Mouse (Mus musculus) lung, embryonic 16.5 days (tissue): ENCODE data around the gene Arfip1. TPM values are rescaled to one million over a fixed set of nuclear protein-coding genes. Genes with fewer than 3 reads are reported as not detected.
A peak's percentile ranks its signal among the peaks of the same experiment; 100 is the strongest.

Experiments
- ATAC-seq: fragments of 200-750 bp; cut with Nextera tagmentation; 2 replicates; pipeline ENCODE4 v1.8.0; 2017; ENCODE audit warnings: low read depth, mild to moderate bottlenecking, moderate library complexity
- H3K27ac ChIP-seq: fragments of 300-500 bp; sonication (generic); 2 replicates; pipeline ENCODE4 v1.5.1; 2014; ENCODE audit warnings: mild to moderate bottlenecking, control low read depth, low read length
- H3K27me3 ChIP-seq: fragments of 300-500 bp; sonication (generic); 2 replicates; pipeline ENCODE4 v1.6.1; 2014; ENCODE audit warnings: low read depth, low read length, mixed read lengths; ENCODE audit not compliant: control insufficient read depth, insufficient read depth
- H3K36me3 ChIP-seq: fragments of 300-500 bp; sonication (generic); 2 replicates; pipeline ENCODE4 v1.6.1; 2014; ENCODE audit warnings: low read length; ENCODE audit not compliant: control insufficient read depth, insufficient read depth
- H3K4me1 ChIP-seq: fragments of 300-500 bp; sonication (generic); replicated peaks from 2 replicates; pipeline ENCODE4 v1.6.1; 2014; ENCODE audit warnings: low read length, mixed read lengths; ENCODE audit not compliant: control insufficient read depth, insufficient read depth
- H3K4me2 ChIP-seq: fragments of 300-500 bp; sonication (generic); 2 replicates; pipeline ENCODE4 v1.6.1; 2014; ENCODE audit warnings: low read depth, low read length, control low read depth
- H3K4me3 ChIP-seq: fragments of 300-500 bp; sonication (generic); 2 replicates; pipeline ENCODE4 v1.5.1; 2014; ENCODE audit warnings: mild to moderate bottlenecking, low read length, control low read depth
- H3K9ac ChIP-seq: fragments of 300-500 bp; sonication (generic); 2 replicates; pipeline ENCODE4 v1.6.1; 2014; ENCODE audit warnings: low read length, control low read depth
- H3K9me3 ChIP-seq: fragments of 300-500 bp; sonication (generic); 2 replicates; pipeline ENCODE4 v1.6.1; 2016; ENCODE audit warnings: low read length; ENCODE audit not compliant: control insufficient read depth
- WGBS: fragments of 180-500 bp; shearing (Covaris S2); extraction: QIAGEN DNeasy Blood & Tissue Kit; methylation state at CpG from one replicate; pipeline ENCODE4 v1.1.7; 2014; 5-methylcytosine and 5-hydroxymethylcytosine counted together
- polyA plus RNA-seq: library from polyadenylated mRNA; unstranded; fragments of >200 nt; fragmentation: Nextera tagmentation; extraction: Ambion mirVana; gene quantifications from 2 replicates; pipeline ENCODE4 v1.2.1, GENCODE M21; 2015

The Arfip1 gene
- polyA plus RNA-seq, 1 experiment from 2014 or later: 65.6 TPM

- H3K9ac ChIP-seq: peak overlapping the region; percentile 31; the same call in 1 of the 2 replicates
- 9% methylated on average over 12 of the region's 12 CpGs for WGBS
- H3K9me3 ChIP-seq: no peaks in the 10 kb centered on the region
- peaks cover 20% of the 10 kb centered on the region for H3K4me1 ChIP-seq
- peak overlapping the region; percentile 16; the same call in 1 of the 2 replicates for H3K4me2 ChIP-seq
- ATAC-seq: peak; percentile 78
- H3K27ac ChIP-seq: peak overlapping the region; percentile 47
- no peaks in the 10 kb centered on the region for H3K27me3 ChIP-seq
- H3K4me3 ChIP-seq: no peak overlapping the region
- H3K36me3 ChIP-seq: no peaks in the 10 kb centered on the region
Measured at GRCm38 (mm10) chr3:84460952-84461351, 121.5 kb downstream of the Arfip1 start.

DNA sequence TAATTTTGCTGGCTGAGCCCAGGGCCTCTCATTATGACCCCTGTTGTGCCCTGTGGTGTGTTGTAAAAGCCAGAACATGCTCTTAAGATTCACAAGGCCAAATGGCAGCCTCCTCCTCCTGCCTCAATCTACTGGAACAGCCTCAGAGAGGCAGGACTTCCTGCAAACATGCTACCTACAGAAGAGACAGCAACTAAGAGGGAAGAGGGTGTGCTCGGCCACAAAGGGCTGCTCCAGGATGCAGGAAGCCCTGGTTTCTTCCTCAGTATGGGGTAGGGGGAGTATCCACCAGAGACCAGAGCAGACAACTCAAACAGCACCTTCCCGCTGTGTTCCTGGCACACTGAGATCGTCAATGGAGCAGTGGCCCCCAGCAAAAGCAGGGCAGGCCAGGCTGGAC lies 121.9 kb downstream of the Arfip1 start:
- Histone ChIP-seq H3K4me1 (peaks cover 24% of the 10 kb centered on the region), H3K4me2 (0 out of 2 replicates have a peak overlapping the region, but pooled peaks have one; percentile 16), H3K36me3 (no peaks in the 10 kb centered on the region), H3K27ac (peak overlapping the region; percentile 47), H3K4me3 (no peak overlapping the region), H3K9ac (peak overlapping the region; percentile 31; the same call in 1 of the 2 replicates), H3K9me3 (no peaks in the 10 kb centered on the region), H3K27me3 (no peaks in the 10 kb centered on the region)
- WGBS: 18% methylated on average over 3 of the region's 3 CpGs
- peak; percentile 48 for ATAC-seq

DNA sequence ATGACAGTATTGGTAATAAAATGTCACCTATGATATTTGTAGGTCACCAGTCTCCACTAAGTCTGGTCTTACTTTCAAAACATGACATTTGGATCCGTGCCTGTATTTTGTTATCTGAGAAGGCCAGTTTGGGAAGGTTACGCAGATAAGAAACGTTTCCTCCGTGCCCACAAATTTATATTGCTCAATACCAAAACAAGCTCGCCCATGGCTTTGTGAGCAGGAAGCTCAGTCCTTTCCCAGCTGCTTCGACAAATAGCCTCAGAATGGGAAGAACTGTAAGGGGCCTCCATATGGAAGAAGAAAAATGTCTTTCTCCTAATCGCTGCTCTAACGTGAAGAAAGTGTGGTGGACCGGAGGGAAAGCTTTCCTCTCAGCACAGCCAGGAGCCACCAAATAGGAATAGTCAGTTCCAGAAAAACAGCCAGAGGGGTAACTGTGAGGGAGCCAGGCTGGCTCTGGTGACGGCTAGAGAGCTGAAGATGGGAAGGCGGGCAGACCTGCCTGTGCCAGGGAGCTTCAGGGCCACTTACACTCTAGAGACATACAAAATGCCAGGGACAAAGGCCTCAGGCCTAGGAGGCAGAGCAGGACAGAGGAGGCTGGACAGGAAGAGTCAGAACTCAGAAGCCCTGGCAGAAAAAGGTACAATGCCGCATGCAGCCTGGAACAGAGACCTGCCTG lies 126.5 kb downstream of the Arfip1 start:
- H3K9ac ChIP-seq: no peak overlapping the region
- WGBS: 45% methylated on average over 12 of the region's 12 CpGs
- 0 out of 2 replicates have a peak, but pooled peaks have one; percentile 26 for ATAC-seq

DNA sequence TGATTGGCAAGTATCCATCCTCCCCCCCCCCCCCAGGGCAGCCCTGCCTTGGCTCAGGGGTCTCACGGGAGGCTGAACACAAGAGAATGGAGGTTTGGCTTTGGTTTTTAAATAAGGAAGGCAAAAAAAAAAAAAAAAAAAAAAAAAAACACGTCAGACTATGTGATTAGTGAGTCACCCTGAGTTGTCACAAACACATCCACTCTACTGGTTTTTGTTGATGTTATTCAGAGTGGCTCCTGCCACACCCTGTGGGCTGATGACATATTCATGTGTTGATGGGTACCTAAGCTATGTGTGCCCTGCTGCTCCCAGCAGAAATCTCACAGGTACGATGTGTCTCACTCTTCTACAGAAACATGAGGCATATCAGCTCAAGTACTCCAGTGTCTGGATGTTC lies 131.8 kb downstream of the Arfip1 start:
- H3K9me3 ChIP-seq: no peaks in the 10 kb centered on the region
- H3K4me3 ChIP-seq: no peak overlapping the region
- 59% methylated on average over 3 of the region's 3 CpGs for WGBS
- peaks cover 18% of the 10 kb centered on the region for H3K4me1 ChIP-seq
- no peak for ATAC-seq
- H3K36me3 ChIP-seq: peaks cover 4% of the 10 kb centered on the region
- no peak overlapping the region for H3K4me2 ChIP-seq
- no peak overlapping the region for H3K27ac ChIP-seq
- H3K9ac ChIP-seq: no peak overlapping the region
- H3K27me3 ChIP-seq: no peaks in the 10 kb centered on the region

More for the DNA sequence above, 126.5 kb downstream of the Arfip1 start:
- H3K4me2 ChIP-seq: no peak overlapping the region
- H3K36me3 ChIP-seq: no peaks in the 10 kb centered on the region; the same call in 1 of the 2 replicates
- H3K27me3 ChIP-seq: no peaks in the 10 kb centered on the region
- peaks cover 16% of the 10 kb centered on the region for H3K4me1 ChIP-seq
- no peak overlapping the region for H3K4me3 ChIP-seq
- H3K9me3 ChIP-seq: no peaks in the 10 kb centered on the region
- H3K27ac ChIP-seq: peak overlapping the region; percentile 41; the same call in 1 of the 2 replicates

DNA sequence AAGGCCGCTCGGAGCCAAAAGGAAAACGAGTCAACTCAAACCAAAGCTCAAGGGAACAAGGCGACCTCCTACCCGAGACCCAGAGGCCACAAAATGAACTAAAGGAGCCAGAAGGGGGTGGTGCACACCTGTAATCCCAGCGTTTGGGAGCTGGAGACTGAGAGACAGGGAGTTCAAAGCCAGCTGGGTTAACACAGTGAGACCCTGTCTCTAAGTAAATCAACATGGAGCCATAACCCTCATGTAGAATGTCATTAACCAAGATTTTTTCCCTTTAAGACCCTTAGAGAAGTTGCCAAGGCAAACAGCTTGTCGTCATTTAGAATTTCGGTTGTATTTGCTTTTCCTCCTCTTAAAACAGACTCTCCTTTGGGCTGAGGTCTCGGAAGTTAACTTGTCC lies 133.4 kb downstream of the Arfip1 start:
- Histone ChIP-seq H3K9ac (no peak overlapping the region), H3K27ac (peak overlapping the region; percentile 71), H3K4me1 (peaks cover 17% of the 10 kb centered on the region; the same call in 1 of the 2 replicates), H3K27me3 (no peaks in the 10 kb centered on the region), H3K4me3 (no peak overlapping the region), H3K9me3 (no peaks in the 10 kb centered on the region), H3K4me2 (no peak overlapping the region), H3K36me3 (peaks cover 4% of the 10 kb centered on the region; the same call in 1 of the 2 replicates)
- WGBS: 61% methylated on average over 9 of the region's 9 CpGs
- peak; percentile 74 for ATAC-seq

DNA sequence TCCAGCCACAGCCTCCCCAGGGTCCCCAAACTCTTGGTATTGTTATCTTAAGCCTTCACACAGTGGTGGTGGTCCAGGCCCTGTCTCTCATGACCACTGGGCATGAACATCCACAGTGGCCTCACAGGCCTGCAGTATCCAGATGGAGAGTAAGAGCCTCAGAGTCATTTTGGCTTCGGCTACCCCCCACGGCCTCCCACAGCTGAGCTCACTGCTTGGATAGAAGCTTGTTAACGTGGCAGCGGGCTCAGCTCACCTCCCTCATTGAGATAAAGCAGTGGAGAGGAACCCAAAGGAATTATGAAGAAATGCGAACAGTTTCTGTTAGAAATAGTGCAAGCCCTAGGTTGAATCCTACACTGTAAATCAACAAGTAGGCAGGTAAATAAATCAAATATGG lies 134.6 kb downstream of the Arfip1 start:
- H3K36me3 ChIP-seq: peaks cover 4% of the 10 kb centered on the region; the same call in 1 of the 2 replicates
- no peaks in the 10 kb centered on the region for H3K9me3 ChIP-seq
- no peak for ATAC-seq
- no peak overlapping the region for H3K9ac ChIP-seq
- WGBS: 63% methylated on average over 5 of the region's 5 CpGs
- H3K4me2 ChIP-seq: no peak overlapping the region
- H3K4me3 ChIP-seq: no peak overlapping the region
- H3K27me3 ChIP-seq: no peaks in the 10 kb centered on the region
- H3K27ac ChIP-seq: no peak overlapping the region
- H3K4me1 ChIP-seq: peaks cover 17% of the 10 kb centered on the region; the same call in 1 of the 2 replicates

Other genes starting within 250 kb of the Arfip1 start
- 14.5 and 15.5 TPM in 2 replicates for gene Fhdc1, start 102.2 kb downstream of the Arfip1 start, polyA plus RNA-seq
- 0.23 and 0.28 TPM in 2 replicates for gene Tigd4, start 10.9 kb upstream of the Arfip1 start, polyA plus RNA-seq
- gene Tmem154, start 83.6 kb upstream of the Arfip1 start, polyA plus RNA-seq: 3.4 and 4.1 TPM in 2 replicates
- 7.7 and 8.1 TPM in 2 replicates for gene Fbxw7, start 232.6 kb upstream of the Arfip1 start, polyA plus RNA-seq